In the genomic region with DNA sequence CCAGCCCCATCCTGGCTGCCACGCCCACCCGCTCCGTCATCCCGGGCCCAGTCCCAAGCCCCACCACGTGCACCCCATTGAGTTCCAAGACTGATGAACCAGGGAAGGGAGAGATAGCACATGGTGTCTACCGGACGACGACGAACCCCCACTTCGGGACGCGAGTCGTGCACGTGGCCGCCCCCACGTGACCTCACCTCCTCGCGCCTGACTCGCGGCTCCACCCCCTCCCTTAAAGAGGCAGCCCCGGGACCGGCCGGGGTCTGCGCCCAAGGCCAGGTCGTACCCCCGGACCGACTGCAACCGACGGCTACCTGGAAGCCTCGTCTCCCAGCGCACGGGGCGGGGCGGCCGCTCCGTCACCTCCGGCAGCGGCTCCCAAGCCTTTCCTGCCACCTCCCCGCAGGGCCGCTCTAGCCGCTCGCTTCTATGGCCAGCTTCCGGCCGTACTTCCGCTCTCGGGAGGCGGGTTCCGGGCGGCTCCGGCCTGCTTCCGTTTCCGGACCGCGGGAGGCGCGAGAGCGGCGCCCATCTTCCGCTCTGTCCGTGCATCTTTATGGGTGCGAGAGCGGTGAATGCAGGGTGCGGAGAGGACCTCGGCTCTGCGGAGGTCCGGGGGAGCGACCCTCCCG, we compare ENCODE assay signal across 8 mouse cellular contexts. TPM values are rescaled to one million over a fixed set of nuclear protein-coding genes. Genes with fewer than 3 reads are reported as not detected.
DNase-seq lines count a peak whose midpoint lies in the region; ATAC-seq and TF ChIP-seq lines count a peak whose summit lies in the region.

TSS of gene Cops7a (minus strand) at position 451 of the 632 bp plus-strand sequence.

- H3K27ac ChIP-seq in embryonic facial prominence, embryonic 14.5 days (replicated peaks; ENCODE audit: low read depth, low read length), result peak within 1 kb of the TSS; percentile 88
- peak within 1 kb of the TSS; percentile 89 for H3K27ac ChIP-seq in limb, embryonic 14.5 days (replicated peaks; ENCODE audit: low read depth, low read length)
- peak within 1 kb of the TSS; percentile 94 for H3K27ac ChIP-seq in midbrain, postnatal 0 days (ENCODE audit: low read depth, low read length)

- peak within 1 kb of the TSS; percentile 65 for H3K4me3 ChIP-seq in embryonic facial prominence, embryonic 14.5 days (ENCODE audit: low read depth, low read length)
- peak within 1 kb of the TSS; percentile 85 for H3K4me3 ChIP-seq in limb, embryonic 14.5 days (replicated peaks; ENCODE audit: low read length)
- H3K4me3 ChIP-seq in midbrain, postnatal 0 days (ENCODE audit: low read depth, low read length), result peak within 1 kb of the TSS; percentile 77

- DNase-seq in 3T3-L1 (ENCODE audit: low read depth, low spot score), result peak; percentile 95
- peak; percentile 88 to 94 for DNase-seq in adrenal gland, postnatal 4 days (ENCODE audit: low spot score in 2 of 2)
- peak; percentile 97 for DNase-seq in embryonic facial prominence, embryonic 14.5 days (ENCODE audit: low spot score)
- DNase-seq in heart, adult 8-10 months (ENCODE audit: low spot score), result peak; percentile 95
- DNase-seq in kidney, adult 9 months, result peak; percentile 95
- DNase-seq in limb, embryonic 14.5 days (ENCODE audit: low spot score), result peak; percentile 91
- DNase-seq in midbrain, postnatal 0 days (ENCODE audit: low spot score), result peak; percentile 96
- DNase-seq in spleen, postnatal 14 days (ENCODE audit: low spot score in 2 of 2), result peak; percentile 92 to 97

- peak; percentile 98 for ATAC-seq in embryonic facial prominence, embryonic 14.5 days (ENCODE audit: low read depth)
- peak; percentile 95 for ATAC-seq in limb, embryonic 14.5 days (ENCODE audit: low FRiP score, low read depth)
- ATAC-seq in midbrain, postnatal 0 days (ENCODE audit: low FRiP score), result peak; percentile 96

- TF ChIP-seq POLR2A in limb, embryonic 14.5 days (IDR thresholded peaks at IDR 0.05; ENCODE audit: borderline replicate concordance, extremely low read depth, insufficient read depth, insufficient read length), result peak; percentile 91; the same call in 1 of the 2 replicates

- peaks cover 28% of the 10 kb centered on the region for H3K36me3 ChIP-seq in embryonic facial prominence, embryonic 14.5 days (ENCODE audit: control insufficient read depth, insufficient read depth, low read length)
- H3K36me3 ChIP-seq in limb, embryonic 14.5 days (ENCODE audit: control insufficient read depth, insufficient read depth, low read length), result peaks cover 23% of the 10 kb centered on the region
- H3K36me3 ChIP-seq in midbrain, postnatal 0 days (ENCODE audit: insufficient read depth, low read length), result peaks cover 19% of the 10 kb centered on the region

- peaks cover 14% of the 10 kb centered on the region for H3K4me1 ChIP-seq in embryonic facial prominence, embryonic 14.5 days (ENCODE audit: control insufficient read depth, insufficient read depth, low read length)
- H3K4me1 ChIP-seq in limb, embryonic 14.5 days (ENCODE audit: control insufficient read depth, insufficient read depth, low read length), result peaks cover 11% of the 10 kb centered on the region
- H3K4me1 ChIP-seq in midbrain, postnatal 0 days (ENCODE audit: insufficient read depth, low read length), result peaks cover 10% of the 10 kb centered on the region

- no peaks in the 10 kb centered on the region for H3K27me3 ChIP-seq in embryonic facial prominence, embryonic 14.5 days (replicated peaks; ENCODE audit: control insufficient read depth, insufficient read depth, low read length)
- H3K27me3 ChIP-seq in limb, embryonic 14.5 days (ENCODE audit: control insufficient read depth, insufficient read depth, low read length), result no peaks in the 10 kb centered on the region
- H3K27me3 ChIP-seq in midbrain, postnatal 0 days (ENCODE audit: insufficient read depth, low read length), result no peaks in the 10 kb centered on the region

- H3K9me3 ChIP-seq in embryonic facial prominence, embryonic 14.5 days (ENCODE audit: control insufficient read depth, low read length), result peaks cover 9% of the 10 kb centered on the region
- no peaks in the 10 kb centered on the region for H3K9me3 ChIP-seq in limb, embryonic 14.5 days (ENCODE audit: control insufficient read depth, low read length)
- H3K9me3 ChIP-seq in midbrain, postnatal 0 days (ENCODE audit: low read length), result no peaks in the 10 kb centered on the region

- under 1% methylated on average over 44 of the region's 68 CpGs for WGBS in embryonic facial prominence, embryonic 14.5 days
- under 1% methylated on average over 68 of the region's 68 CpGs for WGBS in limb, embryonic 14.5 days
- under 1% methylated on average over 58 of the region's 68 CpGs for WGBS in midbrain, postnatal 0 days

- H3K4me2 ChIP-seq in embryonic facial prominence, embryonic 14.5 days (ENCODE audit: low read depth, low read length), result peak within 1 kb of the TSS; percentile 78
- H3K4me2 ChIP-seq in limb, embryonic 14.5 days (replicated peaks; ENCODE audit: low read depth, low read length, severe bottlenecking), result peak within 1 kb of the TSS; percentile 98
- H3K4me2 ChIP-seq in midbrain, postnatal 0 days (ENCODE audit: low read depth, low read length, poor library complexity, severe bottlenecking), result peak within 1 kb of the TSS; percentile 90

- no peak; the same call in 1 of the 2 replicates for TF ChIP-seq CTCF in midbrain, postnatal 0 days (IDR thresholded peaks at IDR 0.05)

- peak within 1 kb of the TSS; percentile 89 for H3K9ac ChIP-seq in embryonic facial prominence, embryonic 14.5 days (ENCODE audit: low read depth, low read length)
- peak within 1 kb of the TSS; percentile 89 for H3K9ac ChIP-seq in limb, embryonic 14.5 days (ENCODE audit: low read depth, low read length, severe bottlenecking)
- peak within 1 kb of the TSS; percentile 90 for H3K9ac ChIP-seq in midbrain, postnatal 0 days (replicated peaks; ENCODE audit: low read length, poor library complexity, severe bottlenecking)

RNA-seq across cellular contexts. Expression of gene Cops7a, which starts in this region (rescaled TPM):
- total RNA-seq in adrenal gland, postnatal 4 days (2021), result 100 to 1,000 TPM; 143 to 151 TPM
- 138 and 141 TPM in 2 replicates for polyA plus RNA-seq in embryonic facial prominence, embryonic 14.5 days (2014; fragmentation: Nextera tagmentation; extraction: Ambion mirVana)
- total RNA-seq in heart, adult 8-10 months (2022), result 100 to 1,000 TPM in 2 of 4 experiments, 10 to 100 TPM in 2; 98.1 to 109 (median 103) TPM
- polyA plus RNA-seq in limb, embryonic 14.5 days (2012; rRNA removed), result 215 and 251 TPM in 2 replicates
- polyA plus RNA-seq in limb, embryonic 14.5 days (2014; fragmentation: Nextera tagmentation; extraction: Ambion mirVana), result 137 and 144 TPM in 2 replicates
- total RNA-seq in midbrain, postnatal 0 days (2014; rRNA removed), result 108 and 131 TPM in 2 replicates
- 92.3 and 97.1 TPM in 2 replicates for polyA plus RNA-seq in midbrain, postnatal 0 days (2015; fragmentation: Nextera tagmentation; extraction: Ambion mirVana)

Comparison
In these comparisons a context has a peak if more than half of its experiments do, and no peak if none do; other contexts are left out.
1. Peak in every context shown above with its lines: DNase-seq, ATAC-seq, H3K4me3 ChIP-seq and H3K27ac ChIP-seq.